Mouse (Mus musculus): ENCODE results near the gene Gm11273.
"Not testable (repeated sequence)": the region's sequence is repeated elsewhere in the genome, so short reads cannot be mapped to it uniquely, and the experiment has no call there.

Gm11273 gene

DNA sequence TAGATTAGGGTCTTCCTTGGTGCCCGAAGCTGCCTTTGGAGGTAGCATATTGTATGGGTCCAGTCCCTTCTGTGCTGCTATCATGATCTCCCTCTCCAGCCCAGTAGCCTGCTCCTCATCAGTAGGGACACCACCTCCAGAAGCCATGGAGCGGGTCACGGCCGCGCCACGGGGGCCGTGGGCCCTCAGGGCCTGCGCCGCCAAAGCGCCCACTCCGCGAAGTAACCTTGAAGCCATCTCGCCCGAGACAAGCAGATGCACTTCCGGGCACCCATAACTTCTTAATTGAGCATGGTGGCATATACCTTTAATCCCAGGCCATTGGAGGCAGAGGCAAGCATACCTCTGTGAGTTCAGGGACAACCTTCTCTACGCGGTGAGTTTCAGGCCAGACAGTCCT is at the start of gene Gm11273:
TSS of gene Gm11273 (minus strand) at position 237 of the 400 bp plus-strand sequence.
- not testable (repeated sequence) for DNase-seq (ENCODE audit: low spot score)

DNA sequence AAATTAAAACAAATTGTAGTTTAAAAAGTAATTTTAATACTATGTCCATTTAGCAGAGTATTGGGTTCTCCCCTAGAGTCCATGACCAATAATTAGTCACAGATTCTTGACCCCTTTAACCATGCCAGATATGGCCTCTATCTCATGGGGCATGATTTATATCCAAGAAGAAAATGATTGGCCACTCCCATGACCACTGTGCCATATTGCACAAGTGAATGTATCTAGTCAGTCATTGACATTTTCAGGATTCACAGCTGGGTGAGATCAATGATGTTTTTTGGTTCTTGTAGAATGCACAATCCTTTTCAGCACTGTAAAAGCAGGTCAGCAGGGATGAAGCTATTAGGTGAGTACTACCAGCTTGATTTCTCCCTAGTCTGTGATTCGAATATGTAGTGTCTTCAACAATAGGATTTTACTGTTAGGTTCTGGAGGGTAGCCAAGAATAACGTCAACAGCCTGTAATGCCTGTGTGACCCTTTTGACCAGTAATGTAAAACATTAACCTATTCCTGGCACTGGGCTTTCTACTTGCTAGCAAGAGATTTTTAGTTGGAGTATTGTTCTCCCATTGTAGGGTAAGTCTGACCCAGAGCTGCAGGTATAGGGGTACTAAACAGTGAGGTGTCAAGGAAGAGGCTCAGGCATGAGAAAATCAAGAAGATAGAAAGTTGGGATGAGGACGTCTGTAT is 49.3 kb upstream of the Gm11273 start:
- no peak for DNase-seq (ENCODE audit: low spot score)

DNA sequence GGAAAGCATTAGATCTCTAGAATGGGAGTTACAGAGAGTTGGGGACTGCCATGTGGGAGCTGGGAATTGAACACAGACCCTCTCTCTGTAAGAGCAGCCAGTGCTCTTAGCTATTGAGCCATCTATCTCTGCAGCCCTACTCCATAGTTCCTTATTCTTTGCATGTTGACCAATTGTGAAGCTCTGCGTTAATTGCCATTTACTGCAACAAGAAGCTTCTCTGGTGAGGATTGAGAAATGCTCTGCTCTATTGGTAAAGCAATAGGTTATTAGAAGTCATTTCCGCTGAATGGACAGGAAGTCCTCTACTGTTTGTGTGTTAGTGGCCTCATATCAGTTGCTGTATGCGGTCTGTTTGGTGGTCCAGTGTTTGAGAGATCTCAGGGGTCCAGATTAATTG is 48.3 kb upstream of the Gm11273 start:
- no peak for DNase-seq (ENCODE audit: low spot score)

DNA sequence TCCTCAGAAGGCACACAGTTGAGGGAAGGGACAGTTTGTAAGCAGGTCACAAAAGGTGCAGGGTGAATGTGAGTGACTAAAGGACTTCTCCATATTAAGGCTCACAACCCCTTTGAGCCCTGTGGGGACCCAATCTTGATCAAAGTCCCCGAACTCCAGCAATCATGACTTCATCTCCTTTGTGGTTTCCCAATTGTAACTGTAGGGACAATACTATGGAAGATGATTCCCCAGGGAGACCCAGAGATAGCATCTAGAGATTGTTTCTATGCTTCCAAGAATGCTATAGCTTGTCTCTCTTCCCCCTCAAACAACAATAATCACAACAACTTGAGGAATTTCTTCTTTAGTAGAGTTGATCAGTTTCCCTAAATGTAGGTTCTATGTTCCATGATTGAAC is 41.5 kb upstream of the Gm11273 start, which contains the start of gene Olfr1366:
TSS of gene Olfr1366 (minus strand) at position 101 of the 400 bp plus-strand sequence.
- DNase-seq (ENCODE audit: low spot score): no peak

DNA sequence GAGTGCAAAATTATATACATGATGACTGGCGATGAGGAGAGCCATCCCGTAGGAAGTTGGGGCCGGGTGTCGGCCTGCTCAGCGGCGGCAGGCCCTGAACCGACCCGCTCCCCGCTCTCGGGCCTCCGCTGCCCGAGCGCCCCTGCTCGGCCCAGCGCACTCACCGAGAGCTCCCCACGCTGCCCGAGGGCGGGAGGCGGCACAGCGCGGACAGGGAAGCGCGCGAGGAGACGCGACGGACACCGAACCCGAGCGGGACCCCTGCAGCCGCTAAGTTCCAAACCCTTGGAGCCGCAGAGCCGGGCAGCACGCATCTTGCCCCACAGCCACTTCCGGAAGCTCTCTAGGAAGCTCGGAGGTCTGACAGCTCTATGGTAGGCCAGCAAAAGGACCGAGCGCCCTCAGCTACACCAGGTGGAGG is 29.6 kb upstream of the Gm11273 start, which contains the start of gene Zkscan8:
TSS of gene Zkscan8 (minus strand) at position 340 of the 421 bp plus-strand sequence.
- DNase-seq (ENCODE audit: low spot score): peak; percentile 90

DNA sequence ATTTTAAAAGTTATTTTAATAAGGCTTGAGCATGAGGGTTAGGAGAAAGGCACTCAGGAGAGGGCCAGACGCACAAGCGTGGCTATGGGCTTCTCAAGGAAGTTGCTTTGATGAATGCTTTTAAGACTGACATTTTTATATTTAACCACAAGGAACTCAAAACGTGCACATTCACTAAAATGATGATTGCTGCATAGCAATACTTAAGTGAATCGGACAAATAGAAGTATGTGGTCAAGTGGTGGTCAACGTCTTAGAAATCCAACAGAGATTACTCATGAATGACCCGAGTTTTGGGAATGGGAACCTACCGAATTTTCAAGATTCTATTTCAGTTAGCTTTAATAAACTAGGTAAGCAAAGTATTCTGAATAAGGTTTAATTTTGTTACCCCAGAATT is 28.9 kb upstream of the Gm11273 start:
- DNase-seq (ENCODE audit: low spot score): no peak

DNA sequence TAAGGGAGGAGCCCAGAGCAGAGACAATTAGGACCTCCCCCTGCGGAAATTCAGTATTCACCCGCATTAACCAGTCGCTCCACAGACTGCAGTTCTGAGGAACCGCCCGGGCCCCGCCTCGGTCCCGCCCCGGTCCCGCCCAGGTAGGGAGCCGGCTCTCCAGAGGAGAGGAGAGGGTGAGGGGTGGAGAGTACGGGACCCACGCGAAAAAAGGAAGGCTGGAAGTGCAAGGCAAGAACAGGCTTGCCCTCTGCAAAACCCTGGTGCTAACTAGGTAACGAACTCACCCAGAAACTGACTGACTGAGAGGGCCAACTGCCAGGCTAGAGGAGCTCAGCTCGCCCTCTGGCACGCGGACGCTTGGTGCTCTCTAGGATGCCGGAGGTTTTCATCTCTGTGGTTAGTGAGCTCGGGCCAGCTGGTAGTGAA is 5.0 kb upstream of the Gm11273 start:
- DNase-seq (ENCODE audit: low spot score): peak; percentile 76

DNA sequence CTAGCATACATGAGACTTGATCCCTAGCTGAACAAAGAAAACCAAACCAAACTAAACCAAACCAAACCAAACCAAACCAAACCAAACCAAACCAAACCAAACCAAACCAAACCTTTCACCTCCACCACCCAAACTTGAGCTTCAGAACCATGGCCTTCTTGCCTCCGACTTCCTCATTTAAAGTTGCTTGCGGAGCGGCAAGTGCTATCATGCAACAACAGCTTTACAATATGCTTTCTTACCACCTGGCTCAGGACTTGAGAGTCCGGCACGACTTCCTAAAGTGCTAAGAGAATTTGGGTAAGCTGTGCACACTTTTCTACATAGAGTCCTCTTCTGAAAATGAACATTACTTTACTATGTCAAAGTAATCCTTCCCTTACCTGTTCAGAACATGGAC is 1.1 kb upstream of the Gm11273 start:
- no peak for DNase-seq (ENCODE audit: low spot score)

DNA sequence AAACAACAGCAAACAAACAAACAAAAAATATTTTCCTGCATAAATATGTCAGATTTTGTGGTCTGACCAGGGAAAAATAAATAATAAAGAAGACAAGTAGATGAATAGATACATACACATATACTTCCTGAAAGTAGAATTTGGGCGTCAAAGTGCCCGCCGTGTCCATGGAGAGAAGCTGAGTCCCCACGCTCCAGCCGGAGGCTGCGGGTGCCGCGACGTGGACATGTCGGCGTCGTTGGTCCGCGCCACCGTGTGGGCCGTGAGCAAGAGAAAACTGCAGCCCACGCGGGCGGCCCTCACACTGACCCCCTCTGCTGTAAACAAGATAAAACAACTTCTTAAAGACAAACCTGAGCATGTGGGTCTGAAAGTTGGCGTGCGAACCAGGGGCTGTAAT is 6.1 kb downstream of the Gm11273 start, which contains the start of gene AK157302:
TSS of gene AK157302 (plus strand) at position 144 of the 400 bp plus-strand sequence.
- no peak for DNase-seq (ENCODE audit: low spot score)

DNA sequence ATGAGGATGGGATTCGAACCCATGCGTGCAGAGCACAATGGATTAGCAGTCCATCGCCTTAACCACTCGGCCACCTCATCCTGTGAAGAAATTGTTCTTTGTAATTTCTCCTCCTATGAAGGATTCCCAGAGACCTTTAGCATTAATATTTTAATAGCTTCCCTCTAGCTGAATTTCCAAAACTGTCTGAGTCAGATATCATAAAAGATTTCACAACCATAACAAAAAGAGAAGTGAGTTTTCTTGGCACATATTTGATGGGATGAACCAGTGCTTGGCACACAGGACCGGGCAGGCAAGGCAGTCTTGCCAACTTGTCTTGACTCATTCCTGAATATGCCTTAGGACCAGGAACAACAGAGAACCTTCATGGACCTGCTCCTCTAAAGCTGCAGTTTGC is 8.4 kb downstream of the Gm11273 start:
- no peak for DNase-seq (ENCODE audit: low spot score)

DNA sequence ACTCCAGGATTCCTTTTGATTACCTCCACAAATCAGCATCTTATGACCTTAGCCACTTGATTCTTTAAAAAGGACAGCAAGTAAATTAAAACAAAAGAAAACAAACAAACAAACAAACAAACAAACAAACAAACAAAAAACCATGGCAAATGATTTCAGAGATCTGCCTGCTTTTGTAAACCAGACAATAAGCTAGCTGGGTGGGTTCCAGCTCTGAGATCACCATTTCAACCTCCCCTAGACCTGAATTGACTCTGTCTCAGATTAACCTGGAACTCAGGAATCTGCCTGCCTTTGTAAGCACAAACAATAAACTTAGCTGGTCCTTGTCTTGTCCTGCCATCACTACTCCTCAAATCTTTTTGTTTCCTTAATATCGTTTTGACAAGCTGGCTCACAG is 14.3 kb downstream of the Gm11273 start:
- no peak for DNase-seq (ENCODE audit: low spot score)

DNA sequence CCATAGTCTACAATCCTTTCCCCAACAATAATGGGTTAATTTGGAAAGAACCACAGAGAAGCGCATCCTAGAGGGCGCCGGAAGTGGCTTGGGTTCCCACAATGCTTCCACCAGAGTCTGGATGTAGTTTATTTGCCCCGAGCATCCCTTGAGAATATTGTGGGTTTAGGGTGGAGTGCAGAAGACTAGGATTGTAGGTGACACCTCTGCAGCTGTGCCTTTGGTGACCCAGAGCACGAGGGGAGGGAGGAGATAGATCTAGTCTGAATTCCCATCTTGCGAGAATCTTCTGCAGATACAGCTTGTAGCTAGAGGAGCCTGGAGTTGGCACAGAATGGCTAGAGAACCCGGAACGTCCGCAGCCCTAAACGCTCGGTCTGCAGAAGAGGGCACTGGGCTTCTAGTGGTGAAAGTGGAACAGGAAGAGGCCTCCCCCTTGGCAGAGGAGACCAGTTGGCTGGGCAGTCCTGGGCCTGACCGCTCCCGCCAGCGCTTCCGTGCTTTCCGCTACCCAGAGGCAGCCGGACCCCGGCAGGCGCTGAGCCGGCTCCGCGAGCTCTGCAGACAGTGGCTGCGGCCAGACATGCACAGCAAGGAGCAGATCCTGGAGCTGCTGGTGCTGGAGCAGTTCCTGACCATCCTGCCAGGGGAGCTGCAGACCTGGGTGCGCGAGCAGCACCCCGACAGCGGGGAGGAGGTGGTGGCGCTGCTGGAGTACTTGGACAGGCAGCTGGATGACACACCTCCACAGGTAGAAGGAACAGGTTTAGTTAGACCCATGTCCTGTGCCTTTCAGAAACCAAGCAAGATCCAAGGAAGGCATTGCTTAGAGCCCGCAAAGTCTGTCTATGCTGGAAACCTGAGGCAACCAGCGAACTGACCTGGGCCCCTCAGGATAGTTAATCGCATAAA is 22.2 kb downstream of the Gm11273 start, which contains the start of the genes Zkscan4 and Gm10065:
TSS of gene Zkscan4 (plus strand) at position 149 of the 912 bp plus-strand sequence.
TSS of gene Gm10065 (minus strand) at position 683 of the 912 bp plus-strand sequence.
- peak; percentile 48 for DNase-seq (ENCODE audit: low spot score)

DNA sequence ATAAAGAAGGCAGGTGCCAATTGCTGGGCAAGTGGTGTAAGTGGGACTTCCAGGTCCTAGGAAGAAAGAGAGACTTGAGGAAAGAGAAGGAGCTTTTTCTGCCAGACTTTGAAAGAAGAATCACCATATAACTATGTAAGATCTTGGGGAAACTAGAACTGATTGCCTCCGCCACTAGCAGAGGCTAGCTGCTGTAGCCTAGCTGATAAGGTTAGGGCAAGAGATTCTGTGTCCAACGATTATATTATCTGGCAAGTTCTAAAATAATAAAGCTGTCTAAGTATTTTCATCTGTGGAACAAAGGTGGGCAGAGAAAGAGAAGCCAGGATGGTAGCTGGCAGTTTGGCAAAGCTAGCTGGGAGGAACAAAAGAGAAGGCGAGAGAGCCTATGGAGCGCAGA is 28.8 kb downstream of the Gm11273 start:
- no peak for DNase-seq (ENCODE audit: low spot score)

DNA sequence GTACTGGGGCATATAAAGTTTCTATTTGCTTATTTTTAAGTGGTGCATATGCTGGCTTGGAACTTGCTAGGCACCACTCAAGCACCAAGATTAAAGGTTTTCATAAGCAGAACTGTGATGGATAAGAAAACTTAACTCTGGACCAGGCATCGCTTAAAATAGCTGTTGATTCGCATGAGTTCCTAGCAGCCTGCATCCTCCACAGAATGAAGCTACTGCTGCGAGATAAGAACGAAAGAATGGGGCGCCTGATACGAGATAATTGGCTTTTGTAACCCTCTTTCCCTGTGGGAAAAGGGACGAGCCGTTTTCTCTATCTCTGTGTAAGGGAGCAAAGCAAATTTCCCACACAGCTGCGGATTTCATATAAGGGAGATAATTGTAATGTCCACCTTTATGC is 32.1 kb downstream of the Gm11273 start:
- no peak for DNase-seq (ENCODE audit: low spot score)

DNA sequence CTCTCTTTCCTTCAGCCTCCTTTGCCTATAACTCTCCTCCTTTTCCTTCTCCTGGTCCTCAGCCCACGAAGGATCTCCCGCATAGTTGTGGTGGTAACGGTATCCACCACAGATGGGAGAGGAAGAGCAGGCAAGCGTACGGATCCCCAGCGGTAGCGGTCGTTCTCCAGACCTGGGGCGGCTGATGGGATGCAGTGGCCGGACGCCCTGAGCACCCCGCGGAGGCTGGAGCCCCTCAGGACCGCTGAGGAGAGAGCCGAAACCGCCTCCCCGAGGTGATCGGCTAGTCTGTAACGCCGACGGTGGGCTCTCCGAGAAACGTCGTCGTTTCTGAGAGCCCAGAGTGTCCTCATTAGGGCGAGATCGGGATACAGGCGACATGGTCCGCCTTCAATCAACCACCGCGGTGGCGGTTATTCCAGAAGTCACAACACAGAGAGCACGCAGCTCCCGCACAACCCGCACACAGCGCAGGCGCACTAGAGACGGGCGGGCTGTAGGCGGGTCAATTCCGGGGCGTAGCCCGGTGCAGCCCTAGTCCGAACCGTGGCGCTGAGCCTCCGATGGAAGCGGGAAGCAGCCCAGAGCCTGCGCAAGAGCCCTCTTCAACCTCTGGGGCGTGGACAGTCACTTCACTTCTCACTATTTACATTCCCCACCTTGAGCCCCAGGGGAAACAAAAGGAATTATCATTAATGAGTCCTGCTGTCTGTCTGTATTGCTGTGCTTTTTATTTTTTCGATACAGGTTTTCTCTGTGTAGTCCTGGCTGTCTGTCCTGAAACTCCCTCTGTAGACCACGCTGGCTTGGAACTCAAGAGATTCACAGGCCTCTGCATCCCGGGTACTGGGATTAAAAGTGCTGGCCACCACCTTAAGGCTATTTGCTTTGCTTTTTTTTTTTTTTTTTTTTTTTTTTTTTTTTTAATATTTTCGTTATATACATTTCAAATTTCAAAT is 32.9 kb downstream of the Gm11273 start, which contains the start of gene Nkapl:
TSS of gene Nkapl (minus strand) at position 449 of the 959 bp plus-strand sequence.
- peak; percentile 89 for DNase-seq (ENCODE audit: low spot score)

DNA sequence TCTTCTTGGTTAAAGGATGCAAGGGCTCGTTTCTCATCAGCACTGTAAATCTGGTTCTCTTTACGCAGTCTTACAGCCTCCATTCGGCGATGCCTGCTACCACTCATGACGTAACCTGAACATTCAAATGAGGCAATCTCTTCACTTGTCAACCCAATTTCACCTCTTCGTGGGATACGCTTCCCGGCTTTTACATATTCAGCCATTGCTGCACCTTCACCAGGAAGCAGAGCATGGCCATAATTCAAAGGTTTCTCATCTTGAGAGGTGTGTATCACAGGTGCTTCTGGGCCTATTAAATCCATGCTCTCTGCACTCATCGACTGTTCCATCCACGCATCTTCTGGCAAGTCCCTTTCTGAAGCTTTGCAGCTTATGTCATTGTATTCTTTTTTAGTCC is 33.9 kb downstream of the Gm11273 start:
- no peak for DNase-seq (ENCODE audit: low spot score)

DNA sequence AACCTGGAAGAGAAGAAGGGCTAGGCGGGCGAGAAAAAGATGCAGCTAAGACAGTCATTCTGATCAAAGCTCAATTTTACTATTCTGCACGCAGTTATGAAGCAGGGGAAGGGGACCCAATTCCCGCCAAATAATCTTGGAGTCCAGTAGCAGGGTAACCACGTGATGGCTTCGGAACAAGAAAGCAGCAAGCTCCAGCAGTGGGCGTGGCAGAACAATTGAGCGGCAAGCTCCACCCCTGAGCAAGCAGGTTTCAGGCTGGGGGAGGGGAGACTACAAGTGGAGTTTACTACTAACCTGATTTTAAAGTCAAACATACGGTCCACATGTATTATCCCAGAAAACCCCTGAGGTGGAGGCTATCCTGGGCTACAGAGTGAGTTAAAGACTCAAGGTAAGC is 38.7 kb downstream of the Gm11273 start:
- not testable (repeated sequence) for DNase-seq (ENCODE audit: low spot score)

DNA sequence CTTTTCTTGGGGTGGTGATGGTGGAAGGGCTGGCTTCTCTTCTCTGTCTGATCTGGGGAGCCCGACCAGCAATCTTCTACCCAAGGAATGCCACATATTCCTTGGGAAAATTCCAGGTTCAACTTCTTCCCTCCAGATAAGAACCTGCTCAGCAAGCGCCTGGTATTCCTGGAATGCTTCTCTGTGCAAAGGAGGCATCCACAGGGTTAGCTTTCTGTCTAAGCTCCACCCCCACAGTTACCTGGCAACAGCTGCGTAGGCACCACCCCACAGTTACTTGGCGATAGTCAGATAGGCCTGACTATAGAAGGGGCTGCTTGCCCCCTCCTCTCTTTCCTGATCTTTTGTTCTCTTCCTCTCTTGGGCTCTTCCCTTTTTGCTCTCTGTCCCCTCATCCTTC is 44.9 kb downstream of the Gm11273 start:
- peak; percentile 58 for DNase-seq (ENCODE audit: low spot score)

DNA sequence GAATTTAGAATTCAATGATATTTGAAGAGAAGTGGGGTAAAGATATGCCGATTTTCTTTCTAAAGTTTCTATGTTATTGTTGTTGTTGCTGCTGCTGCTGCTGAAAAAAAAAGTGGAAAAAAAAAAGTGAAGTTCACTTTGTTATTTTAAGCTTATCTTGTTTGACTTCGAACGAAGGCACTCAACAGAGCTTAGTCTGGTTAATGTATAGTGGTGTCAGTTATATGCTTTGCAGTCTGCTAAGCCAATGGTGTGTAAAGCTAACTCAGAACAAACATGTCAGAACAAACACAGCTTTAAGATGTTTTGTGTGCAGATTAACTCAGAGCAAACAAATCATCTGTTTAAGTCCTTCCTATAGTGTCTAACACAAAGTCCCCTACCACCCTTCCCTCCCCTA is 47.1 kb downstream of the Gm11273 start:
- no peak for DNase-seq (ENCODE audit: low spot score)

DNA sequence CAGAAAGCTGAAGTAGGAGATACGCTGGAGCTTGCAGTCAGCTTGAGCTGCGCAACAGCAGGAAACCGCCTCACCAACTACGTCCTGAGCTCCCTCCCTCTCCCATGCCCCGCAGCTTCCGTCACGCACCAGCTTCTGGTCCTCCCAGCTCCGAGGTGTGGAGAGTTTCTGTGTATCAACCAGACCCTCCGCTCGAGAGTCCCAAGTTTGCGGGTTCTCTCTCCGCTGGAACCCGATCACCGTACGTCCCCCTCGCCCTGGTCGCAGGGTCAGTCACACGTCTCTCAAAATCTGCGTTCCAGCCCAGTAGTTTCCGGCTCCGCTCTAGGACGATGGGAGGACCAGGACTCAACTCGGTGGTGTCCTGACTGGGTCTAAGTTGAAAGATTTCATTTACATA is 47.8 kb downstream of the Gm11273 start, which contains the start of gene Zscan26:
TSS of gene Zscan26 (minus strand) at position 282 of the 400 bp plus-strand sequence.
- peak; percentile 84 for DNase-seq (ENCODE audit: low spot score)

DNA sequence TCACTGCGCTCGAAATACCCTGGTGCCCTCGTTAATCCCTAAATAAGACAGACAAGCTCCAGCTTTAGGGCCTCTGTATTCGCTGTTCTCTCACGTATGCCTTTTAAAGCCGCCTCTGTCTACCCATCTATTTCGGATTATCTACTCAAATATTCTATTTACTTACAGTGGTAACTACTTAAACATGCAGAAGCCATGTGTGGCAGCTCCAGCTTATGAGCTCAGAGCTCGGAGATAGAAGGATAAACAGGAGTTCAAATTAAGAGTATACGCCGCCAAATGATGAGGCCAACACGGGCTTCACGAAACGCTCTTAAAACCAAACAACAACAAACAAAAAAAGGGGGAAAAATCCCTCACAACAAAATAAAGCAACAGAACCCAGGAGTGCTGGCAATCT is 48.2 kb downstream of the Gm11273 start:
- DNase-seq (ENCODE audit: low spot score): no peak
